Mouse (Mus musculus): ENCODE results near the gene Ftsj3.
"Not testable (repeated sequence)": the region's sequence is repeated elsewhere in the genome, so short reads cannot be mapped to it uniquely, and the experiment has no call there.

Ftsj3 gene

DNA sequence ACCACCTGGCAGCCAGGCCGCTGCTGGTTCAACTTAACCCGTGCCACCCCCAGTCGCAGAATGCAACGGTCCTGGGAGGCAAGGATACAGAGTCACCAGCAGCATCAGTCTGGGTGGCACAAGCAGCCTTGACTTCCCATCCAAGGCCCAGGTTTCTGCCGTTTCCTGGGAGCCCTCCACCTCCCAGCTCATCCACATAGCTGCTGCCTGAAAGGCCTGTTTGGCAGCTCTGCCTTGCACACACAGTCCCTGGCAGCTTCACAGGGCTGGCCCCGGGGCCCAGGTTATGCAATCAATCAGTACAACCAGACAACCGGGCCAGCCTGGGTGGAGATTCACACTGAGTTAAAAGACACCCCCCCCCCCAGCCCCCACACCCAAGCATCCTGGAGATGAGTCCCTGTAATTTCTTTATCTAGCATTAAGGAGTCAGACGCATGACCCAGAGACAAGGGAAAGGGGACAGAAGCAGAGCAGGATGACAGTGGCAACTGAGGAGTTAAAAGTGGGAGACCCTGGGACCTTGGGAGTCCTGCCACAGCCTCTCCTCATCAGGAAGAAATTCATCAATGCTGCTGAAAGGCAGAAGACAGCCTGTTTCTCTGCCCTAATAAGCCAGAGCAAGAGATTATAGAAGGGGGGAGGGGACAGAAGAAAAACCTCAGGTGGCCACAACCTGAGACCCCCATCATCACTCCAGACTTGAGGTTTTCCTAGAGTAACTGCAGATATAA, 12.6 kb upstream of the Ftsj3 start:
- peak; percentile 84 for DNase-seq

DNA sequence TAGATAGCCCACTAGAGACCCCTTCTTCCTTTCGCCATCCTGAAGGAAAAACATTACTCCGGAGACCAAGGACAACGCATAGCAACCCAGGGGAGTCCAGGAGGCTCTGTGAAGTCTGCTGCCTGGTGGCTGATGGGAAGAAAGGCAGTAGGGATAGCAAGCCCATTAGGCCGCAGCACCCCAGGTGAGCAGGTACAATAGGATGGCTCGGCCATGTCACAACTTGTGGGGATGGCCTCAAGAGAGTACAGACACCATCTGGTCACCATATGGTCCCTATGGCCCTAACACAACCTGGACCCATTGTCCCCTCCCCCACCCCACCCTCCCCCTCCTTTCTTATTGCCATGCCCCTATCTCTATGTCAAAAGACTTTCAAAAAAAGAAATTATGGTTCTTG, 12.0 kb upstream of the Ftsj3 start:
- no peak for DNase-seq

DNA sequence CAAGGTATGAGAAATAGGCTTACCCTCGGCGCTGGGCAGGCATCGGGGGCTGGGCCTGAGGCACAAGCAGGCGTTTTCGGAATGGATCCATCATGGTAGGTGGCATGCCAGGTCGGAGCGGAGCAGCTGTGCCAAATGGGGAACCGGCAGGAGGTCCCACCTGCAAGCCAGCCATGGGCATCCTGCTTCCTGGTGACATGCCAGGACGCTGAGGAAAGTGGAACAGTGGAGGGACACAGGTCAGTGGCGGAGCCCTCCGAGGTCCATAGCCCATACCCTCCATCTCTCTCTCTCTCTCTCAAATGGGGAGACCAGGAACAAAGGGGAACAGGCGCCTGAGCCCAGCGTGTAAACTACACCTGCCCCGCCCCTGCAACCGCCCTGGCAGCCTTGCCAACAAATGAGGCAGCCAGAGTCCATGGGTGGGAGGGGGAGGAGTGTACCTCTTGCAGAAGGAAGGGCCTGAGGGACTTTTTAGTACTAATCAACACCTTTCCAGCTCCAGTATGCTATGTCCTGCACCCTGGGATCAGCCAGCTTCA, 11.5 kb upstream of the Ftsj3 start:
- peak; percentile 62 for DNase-seq

DNA sequence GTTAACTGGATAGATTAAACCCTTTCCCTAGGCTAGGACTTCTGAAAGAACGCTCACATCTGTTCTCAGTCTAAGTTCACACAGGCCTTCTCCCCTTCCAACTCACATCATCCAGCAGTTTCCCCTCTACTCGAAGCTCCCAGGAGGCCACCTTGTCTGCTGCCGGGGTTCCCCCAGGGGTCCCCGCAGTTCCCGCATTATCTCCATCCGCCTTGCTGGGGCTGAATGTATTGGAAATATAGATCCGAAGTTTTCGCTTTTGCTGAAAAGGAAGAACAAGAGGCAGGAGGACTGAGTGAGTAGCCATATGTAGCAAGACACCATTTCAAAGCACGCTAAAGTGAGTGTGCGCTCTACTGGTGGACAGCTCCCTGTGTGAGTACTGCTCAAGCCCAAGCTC, 10.6 kb upstream of the Ftsj3 start:
- DNase-seq, result no peak

DNA sequence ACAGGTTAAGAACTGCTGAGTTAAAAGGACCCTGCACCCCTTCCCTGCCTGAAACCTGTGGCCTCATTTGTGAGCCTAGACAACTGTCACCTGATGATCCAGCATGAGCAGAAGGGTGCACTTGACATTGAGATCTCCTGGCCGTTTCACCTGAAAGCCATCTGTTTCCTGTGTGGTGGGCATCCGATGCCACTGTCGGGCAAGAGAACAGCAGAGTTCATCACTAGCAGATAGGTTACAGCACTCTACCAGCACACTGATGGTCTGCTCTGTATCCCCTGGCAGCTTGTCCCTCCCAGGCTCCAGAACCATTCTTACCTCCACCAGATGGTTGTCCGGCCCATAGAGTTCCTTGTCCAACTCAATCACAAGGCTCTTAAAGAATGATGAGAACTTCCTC, 9.7 kb upstream of the Ftsj3 start:
- DNase-seq, result no peak

DNA sequence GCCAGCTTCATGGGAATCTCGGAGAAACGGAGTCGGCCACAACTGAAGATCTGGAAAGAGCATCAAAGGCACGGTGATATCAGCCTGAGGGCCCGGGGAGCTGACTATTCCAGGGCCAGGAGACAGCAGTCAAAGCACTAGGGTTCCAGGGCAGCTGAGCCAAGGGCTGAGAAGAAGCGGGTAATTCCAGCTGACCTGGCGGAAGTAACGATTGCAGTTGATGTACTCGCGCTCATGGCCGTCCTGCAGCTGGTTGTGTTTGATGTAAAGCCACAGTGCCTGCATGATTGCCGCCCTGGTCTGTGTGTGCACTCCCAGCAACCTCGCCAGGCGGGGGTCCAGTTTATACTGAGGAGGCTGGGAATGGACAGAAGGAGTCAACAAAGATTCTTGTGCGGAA, 9.1 kb upstream of the Ftsj3 start:
- no peak for DNase-seq

DNA sequence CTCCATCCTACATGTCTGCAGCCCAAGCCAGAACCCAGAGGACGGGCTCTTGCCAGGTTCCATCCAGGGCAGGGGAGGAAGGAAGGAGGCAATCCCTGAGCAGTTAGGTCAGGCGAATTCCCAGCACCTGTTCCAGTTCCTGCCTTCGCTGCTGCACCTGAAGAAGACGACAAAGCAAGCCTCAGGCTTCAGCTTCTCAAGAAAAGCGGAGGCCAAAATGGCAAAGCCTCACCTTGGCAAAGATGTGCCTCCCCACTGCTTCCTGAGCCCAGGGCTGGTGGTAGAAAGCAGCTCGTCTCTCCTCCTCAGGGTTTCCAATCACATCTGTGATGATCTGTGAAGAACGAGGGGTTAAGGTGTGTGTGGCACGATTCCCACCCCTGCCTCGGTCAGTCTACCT, 8.1 kb upstream of the Ftsj3 start:
- DNase-seq, result no peak

DNA sequence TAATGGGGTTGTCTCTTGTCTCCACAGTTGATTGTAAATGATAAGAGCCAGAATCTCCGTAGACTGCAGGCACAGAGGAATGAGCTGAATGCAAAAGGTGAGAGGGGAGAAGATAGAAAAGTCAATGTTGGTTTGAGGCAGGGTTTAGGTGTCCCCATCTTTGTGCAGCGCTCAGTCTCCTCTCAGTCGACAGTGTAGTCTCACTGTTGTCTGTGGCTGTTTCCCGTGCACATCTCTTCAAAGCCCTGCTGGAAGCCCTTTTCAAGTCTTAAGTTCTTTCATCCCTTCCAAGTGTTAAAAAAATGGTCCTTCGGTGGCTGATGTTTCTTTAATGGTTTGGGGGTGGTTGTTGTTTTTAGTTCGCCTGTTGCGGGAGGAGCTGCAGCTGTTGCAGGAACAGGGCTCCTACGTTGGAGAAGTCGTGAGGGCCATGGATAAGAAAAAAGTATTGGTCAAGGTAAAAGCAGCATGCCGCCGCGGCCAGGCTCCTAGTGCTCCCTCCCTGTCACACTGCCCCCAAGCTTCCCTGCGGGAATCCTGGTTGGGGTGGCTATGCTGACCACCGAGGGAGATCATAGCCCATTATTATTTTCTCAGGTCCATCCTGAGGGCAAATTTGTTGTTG, 5.1 kb upstream of the Ftsj3 start:
- DNase-seq, result peak; percentile 44

DNA sequence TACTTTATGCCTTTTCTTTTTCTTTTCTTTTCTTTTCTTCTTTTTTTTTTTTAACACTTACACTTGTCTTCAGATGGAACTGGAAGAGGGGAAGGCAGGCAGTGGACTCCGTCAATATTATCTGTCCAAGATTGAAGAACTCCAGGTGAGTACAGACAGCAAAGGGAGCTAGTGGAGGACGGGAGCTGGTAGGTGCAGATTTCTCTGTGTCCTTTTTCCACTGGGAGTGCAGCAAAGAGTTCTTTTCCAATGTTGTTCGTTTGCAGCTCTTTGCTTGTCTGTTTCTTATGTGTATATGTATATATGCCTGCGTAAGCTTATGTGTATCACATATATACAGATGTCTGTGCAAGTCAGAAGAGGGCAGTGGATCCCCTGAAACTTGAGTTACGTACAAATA, 896 bp upstream of the Ftsj3 start:
- DNase-seq, result peak; percentile 66

DNA sequence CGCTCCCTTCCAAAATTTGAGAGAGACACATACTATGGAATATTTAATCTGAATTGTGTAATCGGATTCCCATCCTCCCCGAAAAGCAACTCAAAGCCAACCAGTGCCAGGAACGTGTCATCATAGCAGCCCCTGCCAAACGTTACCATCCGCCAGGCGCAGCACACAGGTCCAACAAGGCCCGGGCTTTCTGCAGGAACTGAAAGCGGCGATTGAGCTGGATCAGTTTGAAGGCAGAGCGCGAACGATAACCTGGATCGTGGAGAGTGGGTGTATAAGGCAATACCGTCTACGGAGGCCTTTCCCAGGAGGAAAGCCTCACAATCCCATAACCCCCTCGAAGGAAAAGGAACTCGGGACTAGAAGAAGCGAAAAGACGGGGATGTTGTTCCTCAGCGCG, 705 bp downstream of the Ftsj3 start:
- no peak for DNase-seq

DNA sequence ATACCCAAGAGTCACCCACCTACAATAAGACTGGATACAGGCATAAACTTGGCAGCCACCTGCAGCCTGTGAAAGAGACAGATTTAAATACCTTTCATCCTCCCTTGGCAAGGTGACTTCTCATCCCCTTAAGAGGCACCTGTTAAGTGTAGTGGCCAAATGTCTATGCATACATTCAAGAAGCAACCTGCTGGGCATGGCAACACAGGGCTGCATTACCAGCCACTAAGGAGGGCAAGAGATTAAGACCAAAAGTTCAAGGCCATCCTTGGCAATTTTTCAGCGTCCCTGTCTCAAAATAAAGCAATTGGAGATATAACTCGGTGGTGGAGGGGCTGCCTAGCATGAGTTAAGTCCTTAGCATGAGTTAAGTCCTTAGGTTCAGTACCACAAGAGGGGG, 1.1 kb downstream of the Ftsj3 start:
- DNase-seq, result no peak

DNA sequence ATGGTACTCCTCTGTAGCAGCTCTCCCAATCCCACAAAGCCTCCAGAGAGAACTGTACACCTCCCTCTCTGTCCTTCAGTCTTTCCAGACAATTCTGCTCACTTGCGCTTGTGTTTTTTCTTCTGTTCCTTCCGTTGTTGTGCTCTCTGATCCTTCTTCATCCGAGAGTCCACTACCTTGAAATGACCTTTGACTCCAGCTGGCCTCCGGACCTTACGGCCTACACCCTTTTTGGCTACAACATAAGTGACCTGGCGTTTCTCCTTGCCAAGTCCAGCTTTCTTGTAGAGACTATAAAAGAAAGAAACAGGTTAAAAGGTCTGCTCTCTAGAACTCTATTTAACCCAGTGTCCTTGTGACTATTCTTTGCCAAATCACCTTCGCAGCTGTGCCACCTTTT, 6.6 kb downstream of the Ftsj3 start:
- DNase-seq, result no peak

DNA sequence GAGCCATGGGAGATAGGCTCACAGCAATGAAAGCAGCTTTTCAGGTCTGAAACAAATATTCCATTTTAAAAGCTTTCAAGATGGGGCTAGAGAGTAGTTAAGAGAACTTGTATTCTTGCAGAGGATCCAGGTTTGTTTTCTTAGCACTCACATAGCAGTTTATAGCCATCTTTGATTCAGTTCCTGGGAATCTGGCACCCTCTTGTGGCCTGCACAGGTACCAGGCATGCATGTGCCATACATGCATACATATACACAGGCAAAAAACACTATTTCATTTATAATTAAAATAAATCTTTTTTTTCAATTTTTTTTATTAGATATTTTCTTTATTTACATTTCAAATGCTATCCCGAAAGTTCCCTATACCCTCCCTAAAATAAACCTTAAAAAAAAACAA, 9.0 kb downstream of the Ftsj3 start:
- DNase-seq, result no peak

DNA sequence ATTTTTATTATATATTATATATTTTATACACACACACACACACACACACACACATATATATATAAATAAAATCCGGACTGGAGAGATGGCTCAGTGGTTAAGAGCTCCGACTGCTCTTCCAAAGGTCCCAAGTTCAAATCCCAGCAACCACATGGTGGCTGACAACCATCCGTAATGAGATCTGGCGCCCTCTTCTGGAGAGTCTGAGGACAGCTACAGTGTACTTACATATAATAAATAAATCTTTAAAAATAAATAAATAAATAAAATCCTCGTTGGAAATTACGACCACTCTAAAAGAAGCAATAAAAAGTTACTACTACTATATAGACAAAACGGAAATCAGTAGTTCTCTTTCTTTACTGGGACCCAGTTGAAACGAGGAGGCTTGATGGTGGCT, 21.9 kb downstream of the Ftsj3 start:
- DNase-seq, result not testable (repeated sequence)

DNA sequence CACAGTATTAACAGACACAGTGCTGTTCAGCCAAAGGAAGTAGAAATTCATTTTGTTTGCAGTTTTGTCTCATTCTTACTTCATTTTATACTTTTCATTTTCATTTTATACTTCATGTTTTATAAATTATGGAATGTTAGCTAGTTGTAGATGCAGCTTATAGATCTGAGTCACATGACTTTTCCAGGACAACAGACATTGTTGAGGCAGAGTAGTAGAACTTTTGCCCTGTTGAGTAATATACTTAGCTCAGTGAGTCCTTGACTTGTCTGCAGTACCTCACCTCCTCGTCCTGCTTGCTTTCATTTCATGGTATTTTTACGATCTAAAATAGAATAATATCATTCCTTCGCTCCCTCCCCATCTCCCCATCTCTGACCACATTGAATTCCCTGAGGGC, 35.3 kb downstream of the Ftsj3 start:
- DNase-seq, result no peak

DNA sequence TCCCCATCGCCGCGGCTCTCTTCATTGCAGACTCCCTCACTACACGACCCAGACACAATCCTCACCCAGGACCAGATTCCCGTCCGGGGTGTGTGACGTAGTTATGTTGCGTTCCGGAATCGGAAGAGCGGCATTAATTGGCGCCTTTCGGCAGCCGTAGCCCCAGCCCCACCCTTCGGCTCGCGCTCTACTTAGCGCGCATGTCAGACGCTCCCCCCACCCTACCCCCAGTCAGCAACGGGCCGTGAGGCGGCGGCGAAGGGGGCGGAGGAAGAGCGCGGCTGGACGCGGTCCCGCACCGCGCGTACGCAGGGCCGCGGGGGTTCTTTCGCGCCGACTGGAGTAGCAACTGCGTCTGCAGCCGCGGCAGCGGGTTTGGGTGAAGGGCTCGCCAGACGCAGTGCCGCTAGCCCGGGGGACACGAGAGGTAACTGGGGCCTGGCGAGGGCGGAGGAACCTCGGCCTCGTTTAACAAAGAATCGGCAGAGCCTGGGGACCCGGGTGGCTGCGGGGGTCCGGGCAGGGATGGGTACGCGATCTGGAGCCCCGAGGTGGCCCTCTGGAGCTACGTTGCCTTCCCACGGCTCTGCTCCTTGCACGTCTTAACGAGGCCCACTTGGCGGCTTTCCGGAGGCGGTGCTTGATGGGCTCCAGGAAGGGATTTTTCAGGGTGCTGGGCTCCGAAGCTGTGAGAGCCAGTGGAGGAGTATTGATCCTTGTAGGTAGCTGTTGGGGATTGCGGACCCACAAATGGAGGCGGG, 39.0 kb downstream of the Ftsj3 start, which contains the start of gene Ddx42:
TSS of gene Ddx42 (plus strand) at position 197 of the 761 bp plus-strand sequence.
- DNase-seq, result peak; percentile 96

DNA sequence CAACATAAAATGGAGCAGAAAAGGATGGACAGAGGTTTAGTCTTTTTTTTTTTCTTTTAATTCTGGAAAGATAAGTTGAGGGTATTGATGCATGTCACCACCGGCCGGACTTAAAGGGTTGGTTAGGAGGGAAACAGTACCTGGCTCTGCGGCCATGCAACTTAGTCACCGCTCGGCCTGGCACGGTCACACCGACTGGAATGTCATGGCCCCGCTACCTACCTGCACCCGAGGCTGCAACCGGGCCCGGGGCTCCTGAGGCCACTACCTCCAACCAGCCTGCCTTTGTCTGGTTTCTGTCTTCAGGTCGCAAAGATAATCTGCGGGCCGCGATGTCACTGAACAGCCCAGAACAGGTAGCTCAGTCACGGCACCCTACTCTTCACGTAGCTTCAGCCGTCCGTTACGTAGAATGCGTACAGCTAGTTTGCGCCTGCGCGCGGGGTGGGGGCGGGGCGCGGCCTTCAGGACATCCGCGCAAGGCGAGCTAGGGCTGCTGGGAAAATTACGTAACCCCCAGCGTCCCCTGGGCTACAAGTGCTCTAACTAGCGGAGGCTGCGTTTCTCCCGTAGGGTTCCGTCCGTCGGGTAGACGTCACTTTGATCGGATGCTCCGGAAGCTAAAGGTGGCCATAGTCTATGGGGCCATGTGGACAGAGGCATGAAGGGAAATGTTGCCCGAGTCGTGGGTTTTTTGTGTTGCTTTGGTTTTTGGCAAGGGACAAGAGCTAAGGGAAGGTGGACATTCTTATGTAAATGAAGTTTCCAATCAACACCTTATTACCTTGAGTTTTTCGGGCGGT, 39.8 kb downstream of the Ftsj3 start, which contains the start of gene Ccdc47:
TSS of gene Ccdc47 (minus strand) at position 418 of the 803 bp plus-strand sequence.
- peak; percentile 97 for DNase-seq

DNA sequence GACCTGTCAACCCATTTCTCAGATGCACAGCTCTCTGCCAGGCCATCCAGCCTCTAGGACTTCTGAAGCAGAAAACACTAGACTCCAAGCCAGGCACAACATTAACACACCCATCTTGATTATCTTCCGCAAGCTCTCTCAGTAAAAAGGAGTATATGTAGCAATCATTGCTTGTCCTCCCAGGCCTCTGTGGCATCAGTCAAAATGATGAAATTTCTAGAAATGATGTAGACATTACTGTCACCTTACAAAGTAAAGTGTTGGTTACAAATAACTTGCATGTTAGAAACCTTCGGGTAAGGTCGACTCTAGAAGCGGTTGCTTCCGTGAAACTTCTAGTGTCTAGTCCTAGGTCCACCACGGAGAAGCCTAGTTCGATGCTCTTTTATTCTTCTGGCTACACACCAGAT, 40.4 kb downstream of the Ftsj3 start:
- DNase-seq, result no peak

DNA sequence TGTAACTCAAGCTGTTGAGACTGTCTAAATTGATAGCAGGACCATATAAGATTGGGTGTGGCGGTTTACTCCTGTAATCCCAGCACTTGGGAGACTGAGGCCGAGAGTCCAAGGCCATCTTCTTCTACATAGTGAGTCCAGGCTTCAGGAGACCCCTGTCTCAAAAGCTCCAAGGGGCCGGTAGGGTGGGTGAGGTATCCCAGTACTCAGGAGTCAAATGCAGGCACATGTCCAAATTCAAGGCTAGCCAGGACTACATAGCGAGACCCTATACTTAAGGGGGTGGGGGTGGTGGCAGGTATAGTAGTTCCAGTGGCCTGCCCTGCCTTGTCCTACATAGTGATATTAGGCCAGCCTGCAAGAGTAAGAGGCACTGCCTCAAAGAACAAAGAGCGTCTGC, 41.0 kb downstream of the Ftsj3 start:
- no peak for DNase-seq

DNA sequence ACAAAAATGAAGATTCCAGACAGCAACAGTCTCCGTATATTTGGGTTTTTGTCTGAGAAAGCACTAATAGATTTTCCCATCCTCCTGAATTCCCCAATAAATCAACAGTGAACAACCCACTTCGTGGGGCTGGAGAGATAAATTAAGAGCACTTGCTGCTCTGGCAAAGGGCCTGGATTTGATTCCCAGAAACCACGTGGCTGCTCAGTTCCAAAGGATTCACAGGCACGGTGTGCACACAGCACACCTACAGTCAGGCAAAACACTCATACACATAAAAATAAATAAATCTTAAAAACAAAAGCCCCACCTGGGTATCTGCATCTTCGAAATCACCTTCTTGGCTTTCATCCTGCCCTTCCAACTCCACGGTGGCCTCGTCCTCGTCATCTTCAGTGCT, 43.1 kb downstream of the Ftsj3 start:
- no peak for DNase-seq

DNA sequence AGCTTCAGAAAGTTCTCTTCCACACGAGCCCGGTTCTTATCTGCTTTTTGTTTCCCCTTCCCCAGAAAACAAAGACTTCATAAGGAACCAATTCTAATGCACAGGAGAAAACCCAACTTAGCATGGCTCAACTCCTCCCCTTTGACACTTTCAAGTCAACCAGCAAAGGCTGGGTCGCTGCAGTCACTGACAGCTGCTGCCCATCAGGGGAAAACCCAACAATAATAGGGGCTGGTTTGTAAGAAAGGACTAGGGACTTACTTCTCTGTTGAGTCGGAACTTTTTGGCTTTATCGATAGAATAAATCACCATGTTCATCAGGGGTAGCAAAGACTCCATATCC, 53.8 kb downstream of the Ftsj3 start, which contains the start of gene Strada:
TSS of gene Strada (minus strand) at position 46 of the 343 bp plus-strand sequence.
- DNase-seq, result no peak

DNA sequence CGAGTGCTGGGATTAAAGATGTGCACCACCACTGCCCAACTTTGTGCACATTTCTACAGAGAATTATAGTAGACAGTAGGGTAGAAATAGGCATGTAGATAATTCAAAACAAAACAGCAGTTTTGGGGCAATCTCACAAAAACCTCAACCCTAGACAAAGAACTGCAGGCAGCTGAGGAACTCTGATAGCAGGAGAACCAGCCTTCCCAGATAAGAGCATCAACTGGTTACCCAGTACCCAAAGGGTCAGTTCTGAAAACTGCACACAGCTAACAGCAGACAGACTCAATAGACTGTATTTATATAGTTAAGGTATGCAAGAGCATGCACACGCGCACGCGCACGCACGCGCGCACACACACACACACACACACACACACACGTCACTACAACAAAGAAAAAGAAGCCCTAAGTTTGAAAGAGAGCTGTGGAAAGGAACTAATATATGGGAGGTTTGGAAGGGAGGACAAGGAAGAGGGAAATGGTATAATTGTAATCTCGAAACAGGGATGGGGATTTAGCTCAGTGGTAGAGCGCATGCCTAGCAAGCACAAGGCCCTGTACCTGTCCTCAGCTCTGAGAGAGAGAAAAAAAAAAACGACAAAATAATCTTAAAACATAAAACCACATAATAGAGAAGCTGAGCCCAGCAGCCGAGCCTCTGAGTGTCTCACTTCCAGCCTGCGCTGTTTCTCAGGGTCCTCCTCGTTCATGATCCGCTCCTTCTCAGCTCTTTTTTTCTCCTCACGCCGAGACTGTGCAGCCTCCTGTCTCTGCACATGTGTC, 54.3 kb downstream of the Ftsj3 start:
- no peak for DNase-seq
